ENCODE assay signal across 19 mouse cellular contexts in the genomic region with DNA sequence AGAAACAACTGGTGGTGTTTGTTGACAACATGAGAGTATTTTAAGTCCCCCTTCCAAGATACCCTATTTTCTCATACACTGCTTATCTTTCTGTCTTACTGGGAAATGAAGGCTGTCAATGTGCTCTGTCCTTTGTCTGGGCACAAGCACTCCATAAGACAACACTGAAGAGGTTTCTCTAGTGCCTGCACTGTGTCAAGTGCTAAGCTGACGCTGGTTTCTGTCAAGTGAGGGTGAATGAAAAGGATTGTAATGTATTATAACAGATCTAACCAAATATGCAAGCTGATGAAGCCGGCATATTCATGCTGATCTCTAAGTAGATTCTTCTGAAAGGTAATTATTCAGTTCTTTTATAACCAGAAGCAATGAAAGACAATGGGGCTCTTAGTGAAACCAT.
DNase-seq lines count a peak whose midpoint lies in the region; ATAC-seq lines count a peak whose summit lies in the region.
"Had no signal": no experiment of that assay in that cellular context is flagged by ENCODE, and none has a peak within 500 bp of the region (broad histone marks: within the 10 kb centered on the region; RNA-seq: fewer than 3 reads in every experiment).

No protein-coding gene starts in this region.

- H3K4me3 ChIP-seq in heart, embryonic 14.5 days (ENCODE audit: control insufficient read depth in 1 of 2, insufficient read depth in 1 of 2, low read depth in 1 of 2, low read length in 2 of 2): no peak overlapping the region
- no peak overlapping the region for H3K4me3 ChIP-seq in midbrain, embryonic 11.5 days (ENCODE audit: low read depth, low read length)
- no peak overlapping the region for H3K4me3 ChIP-seq in midbrain, embryonic 15.5 days
- no peak overlapping the region for H3K4me3 ChIP-seq in hindbrain, embryonic 16.5 days (ENCODE audit: low read length)
- H3K4me3 ChIP-seq: embryonic facial prominence, embryonic 12.5 days; hindbrain, embryonic 10.5 days; kidney, embryonic 15.5 days had no signal

- no peaks in the 10 kb centered on the region for H3K9me3 ChIP-seq in heart, embryonic 14.5 days (ENCODE audit: control insufficient read depth, low read length)
- H3K9me3 ChIP-seq in midbrain, embryonic 11.5 days (ENCODE audit: control insufficient read depth, low read length): no peaks in the 10 kb centered on the region
- H3K9me3 ChIP-seq in midbrain, embryonic 15.5 days: no peaks in the 10 kb centered on the region
- no peaks in the 10 kb centered on the region for H3K9me3 ChIP-seq in hindbrain, embryonic 16.5 days (ENCODE audit: control insufficient read depth, low read length)
- H3K9me3 ChIP-seq: embryonic facial prominence, embryonic 12.5 days; hindbrain, embryonic 10.5 days; kidney, embryonic 15.5 days had no signal

- H3K36me3 ChIP-seq in heart, embryonic 14.5 days (ENCODE audit: control insufficient read depth, insufficient read depth, low read length): no peaks in the 10 kb centered on the region
- no peaks in the 10 kb centered on the region for H3K36me3 ChIP-seq in midbrain, embryonic 11.5 days (ENCODE audit: control insufficient read depth, insufficient read depth, low read length)
- no peaks in the 10 kb centered on the region for H3K36me3 ChIP-seq in midbrain, embryonic 15.5 days (replicated peaks)
- no peaks in the 10 kb centered on the region for H3K36me3 ChIP-seq in hindbrain, embryonic 16.5 days (ENCODE audit: control insufficient read depth, insufficient read depth, low read length)
- H3K36me3 ChIP-seq: embryonic facial prominence, embryonic 12.5 days; hindbrain, embryonic 10.5 days; kidney, embryonic 15.5 days had no signal

- H3K9ac ChIP-seq in heart, embryonic 14.5 days (ENCODE audit: low read length): no peak overlapping the region
- H3K9ac ChIP-seq in midbrain, embryonic 11.5 days (ENCODE audit: low read length): no peak overlapping the region
- H3K9ac ChIP-seq in midbrain, embryonic 15.5 days: no peak overlapping the region
- H3K9ac ChIP-seq in hindbrain, embryonic 16.5 days (ENCODE audit: low read depth, low read length): no peak overlapping the region
- H3K9ac ChIP-seq: embryonic facial prominence, embryonic 12.5 days; hindbrain, embryonic 14.5 days; kidney, embryonic 15.5 days had no signal

- peaks cover 23 to 26% of the 10 kb centered on the region in 2 experiments for H3K4me1 ChIP-seq in heart, embryonic 14.5 days (ENCODE audit: control insufficient read depth in 2 of 2, insufficient read depth in 2 of 2, low read length in 2 of 2)
- no peaks in the 10 kb centered on the region; the same call in 1 of the 2 replicates for H3K4me1 ChIP-seq in midbrain, embryonic 11.5 days (ENCODE audit: control insufficient read depth, insufficient read depth, low read length)
- H3K4me1 ChIP-seq in midbrain, embryonic 15.5 days: peaks cover 16% of the 10 kb centered on the region
- peaks cover 9% of the 10 kb centered on the region for H3K4me1 ChIP-seq in hindbrain, embryonic 16.5 days (ENCODE audit: control insufficient read depth, insufficient read depth, low read depth, low read length)

- peak overlapping the region; percentile 17 for H3K4me2 ChIP-seq in heart, embryonic 14.5 days (ENCODE audit: low read length)
- H3K4me2 ChIP-seq in midbrain, embryonic 11.5 days: no peak overlapping the region
- H3K4me2 ChIP-seq in midbrain, embryonic 15.5 days: no peak overlapping the region
- no peak overlapping the region for H3K4me2 ChIP-seq in hindbrain, embryonic 16.5 days (ENCODE audit: low read length)
- H3K4me2 ChIP-seq: embryonic facial prominence, embryonic 12.5 days; hindbrain, embryonic 14.5 days; kidney, embryonic 15.5 days had no signal

- no peak overlapping the region for H3K27ac ChIP-seq in heart, embryonic 14.5 days (replicated peaks in 1 of 2; ENCODE audit: control insufficient read depth in 1 of 2, insufficient read depth in 1 of 2, low read depth in 2 of 2, low read length in 2 of 2)
- H3K27ac ChIP-seq in midbrain, embryonic 11.5 days (ENCODE audit: low read depth, low read length): no peak overlapping the region
- no peak overlapping the region for H3K27ac ChIP-seq in midbrain, embryonic 15.5 days
- H3K27ac ChIP-seq in hindbrain, embryonic 16.5 days (ENCODE audit: low read depth, low read length): no peak overlapping the region
- H3K27ac ChIP-seq: embryonic facial prominence, embryonic 12.5 days; hindbrain, embryonic 10.5 days; hindbrain, embryonic 14.5 days; kidney, embryonic 15.5 days had no signal

- WGBS in heart, embryonic 14.5 days: 11% methylated on average over 2 of the region's 2 CpGs
- 78% methylated on average over 2 of the region's 2 CpGs for WGBS in midbrain, embryonic 11.5 days
- WGBS in midbrain, embryonic 15.5 days: 51% methylated on average over 2 of the region's 2 CpGs
- 68% methylated on average over 2 of the region's 2 CpGs for WGBS in hindbrain, embryonic 16.5 days

- ATAC-seq in heart, embryonic 14.5 days (ENCODE audit: insufficient number of reproducible peaks, insufficient read depth, low FRiP score, low read depth): peak; percentile 57; the same call in 1 of the 2 replicates
- no peak for ATAC-seq in midbrain, embryonic 11.5 days (ENCODE audit: low FRiP score)
- no peak for ATAC-seq in midbrain, embryonic 15.5 days (replicated peaks)
- no peak for ATAC-seq in hindbrain, embryonic 16.5 days
- ATAC-seq: intestine, embryonic 16.5 days had no signal

- DNase-seq in heart, adult 11 months: peak; percentile 50
- DNase-seq in heart, adult 9 months (ENCODE audit: low spot score in 2 of 2): no peak
- DNase-seq in heart, postnatal 4 days: no peak
- DNase-seq in midbrain, embryonic 11.5 days (ENCODE audit: low spot score, missing footprints): peak; percentile 65
- DNase-seq: adrenal gland, postnatal 10 days; cerebellum, adult 11-12 months; cerebellum, adult 9-10 months; cerebellum, postnatal 25 days; gastrocnemius, postnatal 25 days; kidney, adult 2 months; kidney, postnatal 14 days had no signal

- H3K27me3 ChIP-seq in heart, embryonic 14.5 days (ENCODE audit: control insufficient read depth, insufficient read depth, low read length): peaks cover 3% of the 10 kb centered on the region; the same call in 1 of the 2 replicates
- H3K27me3 ChIP-seq in midbrain, embryonic 11.5 days (ENCODE audit: control insufficient read depth, insufficient read depth, low read length): no peaks in the 10 kb centered on the region
- no peaks in the 10 kb centered on the region for H3K27me3 ChIP-seq in midbrain, embryonic 15.5 days (replicated peaks)
- H3K27me3 ChIP-seq in hindbrain, embryonic 16.5 days (replicated peaks; ENCODE audit: control insufficient read depth, insufficient read depth, low read length): no peaks in the 10 kb centered on the region
- H3K27me3 ChIP-seq: embryonic facial prominence, embryonic 12.5 days; kidney, embryonic 15.5 days had no signal

Comparison
In these comparisons a context has a peak if more than half of its experiments do, and no peak if none do; other contexts are left out.
1. DNase-seq: peak in heart, adult 11 months (single experiment) and midbrain, embryonic 11.5 days (single experiment); none in heart, adult 9 months (0 of 2) and heart, postnatal 4 days (single experiment).